Mouse (Mus musculus): ENCODE data around the gene Epop. TPM values are rescaled to one million over a fixed set of nuclear protein-coding genes. Genes with fewer than 3 reads are reported as not detected.

Epop gene
- polyA plus RNA-seq (2011; ENCODE audit: insufficient read depth, insufficient read length, low read depth, missing spikeins): 39.3 and 44.1 TPM in 2 replicates

- Histone ChIP-seq H3K36me3 (ENCODE audit: control insufficient read depth, insufficient read depth, low read length, poor library complexity, severe bottlenecking) (peaks cover 9% of the 10 kb centered on the region; the same call in 1 of the 2 replicates), H3K27me3 (ENCODE audit: control insufficient read depth, insufficient read depth, low read length, poor library complexity, severe bottlenecking) (no peaks in the 10 kb centered on the region), H3K4me3 (ENCODE audit: low read depth, low read length) (peak within 1 kb of the TSS; percentile 84), H3K9ac (ENCODE audit: low read depth, poor library complexity, severe bottlenecking) (peak within 1 kb of the TSS; percentile 99), H3K27ac (ENCODE audit: insufficient read depth, low read length) (peak within 1 kb of the TSS; percentile 5; the same call in 1 of the 2 replicates), H3K4me1 (ENCODE audit: control insufficient read depth, insufficient read depth, low read length) (peaks cover 1% of the 10 kb centered on the region), H3K9me3 (replicated peaks; ENCODE audit: control insufficient read depth, insufficient read depth, low read length, poor library complexity, severe bottlenecking) (no peaks in the 10 kb centered on the region)
- peak; percentile 46 for TF ChIP-seq POLR2A (IDR thresholded peaks at IDR 0.05; ENCODE audit: insufficient read depth, low read length)
- no peak for TF ChIP-seq EP300 (IDR thresholded peaks at IDR 0.05; ENCODE audit: insufficient read depth, low read depth, low read length)
Measured at GRCm38 (mm10) chr11:97629576-97629975, at the start of gene Epop. TSS of gene Epop (minus strand) at chr11:97629702.

DNA sequence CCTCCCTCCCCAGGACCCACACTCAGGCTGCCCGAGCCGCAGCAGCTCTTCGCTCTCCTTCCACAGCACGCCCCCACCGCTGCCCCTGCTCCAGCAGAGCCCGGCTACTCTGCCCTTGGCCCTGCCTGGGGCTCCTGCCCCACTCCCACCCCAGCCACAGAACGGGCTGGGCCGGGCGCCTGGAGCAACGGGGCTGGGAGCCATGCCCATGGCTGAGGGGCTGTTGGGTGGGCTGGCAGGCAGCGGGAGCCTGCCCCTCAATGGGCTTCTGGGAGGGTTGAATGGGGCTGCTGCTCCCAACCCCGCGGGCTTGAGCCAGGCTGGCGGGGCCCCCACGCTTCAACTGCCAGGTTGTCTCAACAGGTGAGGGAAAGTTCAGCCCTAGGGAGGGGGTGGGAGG lies 48.8 kb upstream of the Epop start:
- Histone ChIP-seq H3K9ac (ENCODE audit: low read depth, poor library complexity, severe bottlenecking) (peak overlapping the region; percentile 46), H3K9me3 (replicated peaks; ENCODE audit: control insufficient read depth, insufficient read depth, low read length, poor library complexity, severe bottlenecking) (no peaks in the 10 kb centered on the region), H3K4me3 (ENCODE audit: low read depth, low read length) (no peak overlapping the region), H3K4me1 (ENCODE audit: control insufficient read depth, insufficient read depth, low read length) (peaks cover 17% of the 10 kb centered on the region), H3K27ac (ENCODE audit: insufficient read depth, low read length) (no peak overlapping the region; the same call in 1 of the 2 replicates), H3K27me3 (ENCODE audit: control insufficient read depth, insufficient read depth, low read length, poor library complexity, severe bottlenecking) (no peaks in the 10 kb centered on the region), H3K36me3 (ENCODE audit: control insufficient read depth, insufficient read depth, low read length, poor library complexity, severe bottlenecking) (peaks cover 69% of the 10 kb centered on the region)
- TF ChIP-seq CTCF (IDR thresholded peaks at IDR 0.05; ENCODE audit: low read depth, low read length): no peak

DNA sequence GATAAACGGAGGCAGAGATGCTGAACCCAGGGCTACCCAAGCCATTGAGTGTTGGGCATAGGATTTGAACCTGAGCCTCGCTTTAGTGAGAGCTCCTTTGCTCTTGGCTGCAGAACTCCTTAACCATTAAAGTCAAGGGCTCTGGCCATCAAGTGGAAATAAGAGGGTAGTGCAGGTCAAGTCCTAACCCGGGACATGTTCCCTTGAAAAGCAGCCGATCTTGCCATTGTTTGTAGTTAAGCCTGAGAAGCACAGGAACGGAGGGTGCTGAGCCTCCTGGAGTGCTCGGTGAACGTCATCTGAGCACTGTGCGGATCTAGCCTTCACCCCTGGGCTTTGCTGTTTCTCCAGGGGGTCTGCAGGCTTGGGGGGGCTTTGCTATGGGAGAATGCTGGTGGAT lies 48.3 kb upstream of the Epop start:
- Histone ChIP-seq H3K36me3 (ENCODE audit: control insufficient read depth, insufficient read depth, low read length, poor library complexity, severe bottlenecking) (peaks cover 70% of the 10 kb centered on the region), H3K27me3 (ENCODE audit: control insufficient read depth, insufficient read depth, low read length, poor library complexity, severe bottlenecking) (no peaks in the 10 kb centered on the region), H3K9ac (ENCODE audit: low read depth, poor library complexity, severe bottlenecking) (peak overlapping the region; percentile 46), H3K4me3 (ENCODE audit: low read depth, low read length) (no peak overlapping the region), H3K27ac (ENCODE audit: insufficient read depth, low read length) (peak overlapping the region; percentile 22; the same call in 1 of the 2 replicates), H3K4me1 (ENCODE audit: control insufficient read depth, insufficient read depth, low read length) (peaks cover 17% of the 10 kb centered on the region), H3K9me3 (replicated peaks; ENCODE audit: control insufficient read depth, insufficient read depth, low read length, poor library complexity, severe bottlenecking) (no peaks in the 10 kb centered on the region)
- TF ChIP-seq POLR2A (IDR thresholded peaks at IDR 0.05; ENCODE audit: insufficient read depth, low read length) (no peak), EP300 (IDR thresholded peaks at IDR 0.05; ENCODE audit: insufficient read depth, low read depth, low read length) (no peak), CTCF (IDR thresholded peaks at IDR 0.05; ENCODE audit: low read depth, low read length) (no peak)

- H3K27me3 ChIP-seq (ENCODE audit: control insufficient read depth, insufficient read depth, low read length, poor library complexity, severe bottlenecking): no peaks in the 10 kb centered on the region
- no peaks in the 10 kb centered on the region for H3K9me3 ChIP-seq (replicated peaks; ENCODE audit: control insufficient read depth, insufficient read depth, low read length, poor library complexity, severe bottlenecking)
- peak overlapping the region; percentile 22; the same call in 1 of the 2 replicates for H3K27ac ChIP-seq (ENCODE audit: insufficient read depth, low read length)
- H3K36me3 ChIP-seq (ENCODE audit: control insufficient read depth, insufficient read depth, low read length, poor library complexity, severe bottlenecking): peaks cover 73% of the 10 kb centered on the region
- no peak overlapping the region for H3K4me3 ChIP-seq (ENCODE audit: low read depth, low read length)
- H3K4me1 ChIP-seq (ENCODE audit: control insufficient read depth, insufficient read depth, low read length): peaks cover 17% of the 10 kb centered on the region
- no peak overlapping the region for H3K9ac ChIP-seq (ENCODE audit: low read depth, poor library complexity, severe bottlenecking)
- TF ChIP-seq POLR2A (IDR thresholded peaks at IDR 0.05; ENCODE audit: insufficient read depth, low read length): no peak
- no peak for TF ChIP-seq EP300 (IDR thresholded peaks at IDR 0.05; ENCODE audit: insufficient read depth, low read depth, low read length)
- no peak for TF ChIP-seq CTCF (IDR thresholded peaks at IDR 0.05; ENCODE audit: low read depth, low read length)
Measured at GRCm38 (mm10) chr11:97677381-97677780, 47.9 kb upstream of the Epop start.

DNA sequence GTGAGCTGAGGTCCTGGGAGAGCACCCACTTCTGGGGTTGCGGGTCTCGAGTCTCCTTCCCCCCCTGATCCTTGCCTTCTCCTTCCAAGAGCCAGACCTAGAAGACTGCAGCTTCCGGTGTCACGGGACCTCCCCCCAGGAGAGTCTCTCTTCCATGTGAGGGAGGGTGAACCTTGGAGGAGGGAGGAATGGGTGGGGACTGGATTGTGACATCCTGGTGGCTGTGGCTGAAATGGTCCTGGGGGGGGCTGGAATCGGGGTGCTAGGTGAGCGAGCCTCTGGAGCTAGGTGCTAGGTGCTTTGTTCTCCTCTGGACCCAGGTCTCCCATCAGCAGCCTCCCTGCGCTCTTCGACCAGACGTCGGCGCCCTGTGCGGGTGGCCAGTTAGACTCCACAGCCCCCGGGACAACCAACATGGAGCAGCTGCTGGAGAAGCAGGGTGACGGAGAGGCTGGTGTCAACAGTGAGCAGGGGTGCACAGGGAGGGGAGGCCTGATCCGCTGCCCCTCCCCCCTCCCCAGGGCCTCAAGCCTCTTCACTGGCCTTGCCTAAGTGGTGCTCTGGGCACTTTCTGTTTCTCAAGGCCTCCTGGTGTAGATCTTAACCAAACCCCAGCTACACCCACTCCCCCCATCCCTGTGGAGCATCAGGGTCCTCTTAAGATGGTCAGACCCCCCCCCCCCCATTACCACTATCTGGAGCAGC lies 46.7 kb upstream of the Epop start:
- TF ChIP-seq POLR2A (IDR thresholded peaks at IDR 0.05; ENCODE audit: insufficient read depth, low read length) (no peak), EP300 (IDR thresholded peaks at IDR 0.05; ENCODE audit: insufficient read depth, low read depth, low read length) (no peak), CTCF (IDR thresholded peaks at IDR 0.05; ENCODE audit: low read depth, low read length) (no peak)
- Histone ChIP-seq H3K27me3 (ENCODE audit: control insufficient read depth, insufficient read depth, low read length, poor library complexity, severe bottlenecking) (no peaks in the 10 kb centered on the region), H3K4me1 (ENCODE audit: control insufficient read depth, insufficient read depth, low read length) (peaks cover 21% of the 10 kb centered on the region), H3K4me3 (ENCODE audit: low read depth, low read length) (no peak overlapping the region), H3K27ac (ENCODE audit: insufficient read depth, low read length) (no peak overlapping the region), H3K9me3 (replicated peaks; ENCODE audit: control insufficient read depth, insufficient read depth, low read length, poor library complexity, severe bottlenecking) (no peaks in the 10 kb centered on the region), H3K9ac (ENCODE audit: low read depth, poor library complexity, severe bottlenecking) (no peak overlapping the region), H3K36me3 (ENCODE audit: control insufficient read depth, insufficient read depth, low read length, poor library complexity, severe bottlenecking) (peaks cover 71% of the 10 kb centered on the region)

GRCm38 (mm10) chr11:97673148-97673547 lies 43.6 kb upstream of the Epop start:
- Histone ChIP-seq H3K9me3 (replicated peaks; ENCODE audit: control insufficient read depth, insufficient read depth, low read length, poor library complexity, severe bottlenecking) (no peaks in the 10 kb centered on the region), H3K27ac (ENCODE audit: insufficient read depth, low read length) (no peak overlapping the region), H3K4me1 (ENCODE audit: control insufficient read depth, insufficient read depth, low read length) (peaks cover 31% of the 10 kb centered on the region)

More at GRCm38 (mm10) chr11:97673148-97673547, 43.6 kb upstream of the Epop start:
- Histone ChIP-seq H3K9ac (ENCODE audit: low read depth, poor library complexity, severe bottlenecking) (no peak overlapping the region), H3K27me3 (ENCODE audit: control insufficient read depth, insufficient read depth, low read length, poor library complexity, severe bottlenecking) (no peaks in the 10 kb centered on the region), H3K4me3 (ENCODE audit: low read depth, low read length) (no peak overlapping the region), H3K36me3 (ENCODE audit: control insufficient read depth, insufficient read depth, low read length, poor library complexity, severe bottlenecking) (peaks cover 54% of the 10 kb centered on the region)
- TF ChIP-seq POLR2A (IDR thresholded peaks at IDR 0.05; ENCODE audit: insufficient read depth, low read length) (no peak), EP300 (IDR thresholded peaks at IDR 0.05; ENCODE audit: insufficient read depth, low read depth, low read length) (peak; percentile 68; the same call in 1 of the 2 replicates)
